Mouse (Mus musculus) CD4-positive, CD25-positive, alpha-beta regulatory T cell, adult 4 months (primary cell): Measurements from ENCODE around the gene Gm45713. TPM values are rescaled to one million over a fixed set of nuclear protein-coding genes. Genes with fewer than 3 reads are reported as not detected.

Source experiments
- ATAC-seq: one replicate; pipeline ENCODE4 v1.8.0; 2017
- polyA plus RNA-seq, 2 experiments: library from polyadenylated mRNA; unstranded; fragments of 100-300 nt; shearing (Covaris generic); gene quantifications; one replicate each; pipeline ENCODE4 v1.2.1; 2017

Gm45713 gene
- polyA plus RNA-seq, 2 experiments from 2014 or later = not detected

- ATAC-seq = no peak
These were observed 43.1 kb downstream of the Gm45713 start for GRCm38 (mm10) chr7:45092828-45093515.

GRCm38 (mm10) chr7:45092048-45092447 is 44.0 kb downstream of the Gm45713 start, which contains the start of gene Rcn3:
Gene Rcn3 (minus strand): TSS chr7:45092221.
- ATAC-seq = no peak

- ATAC-seq = no peak
These were observed 44.7 kb downstream of the Gm45713 start for GRCm38 (mm10) chr7:45091001-45091990.

- ATAC-seq = peak; percentile 59
These were observed 45.6 kb downstream of the Gm45713 start for GRCm38 (mm10) chr7:45090251-45090977.

GRCm38 (mm10) chr7:45088597-45088996 is 47.4 kb downstream of the Gm45713 start:
- ATAC-seq = no peak

GRCm38 (mm10) chr7:45086084-45086483 is 49.9 kb downstream of the Gm45713 start:
- no peak for ATAC-seq

GRCm38 (mm10) chr7:45083300-45083890 is 52.6 kb downstream of the Gm45713 start:
- peak; percentile 53 for ATAC-seq

- ATAC-seq = peak; percentile 76
These were observed 53.4 kb downstream of the Gm45713 start for GRCm38 (mm10) chr7:45082401-45083299.

- ATAC-seq = no peak
These were observed 55.0 kb downstream of the Gm45713 start for GRCm38 (mm10) chr7:45081016-45081415.

GRCm38 (mm10) chr7:45079856-45080255 is 56.2 kb downstream of the Gm45713 start:
- ATAC-seq = peak; percentile 57

GRCm38 (mm10) chr7:45078513-45078912 is 57.5 kb downstream of the Gm45713 start:
- no peak for ATAC-seq

GRCm38 (mm10) chr7:45077829-45078228 is 58.2 kb downstream of the Gm45713 start:
- ATAC-seq = no peak

GRCm38 (mm10) chr7:45077322-45077721 is 58.7 kb downstream of the Gm45713 start:
- ATAC-seq = no peak

GRCm38 (mm10) chr7:45076501-45076900 is 59.5 kb downstream of the Gm45713 start:
- no peak for ATAC-seq

Other genes with a start within 250 kb of the Gm45713 start
- gene Med25, start 243.5 kb downstream of the Gm45713 start, polyA plus RNA-seq = 10 to 100 TPM in 1 of 2 experiments, 1 to 10 TPM in 1; 9.1 to 10.9 TPM
- 10 to 100 TPM in 1 of 2 experiments, 1 to 10 TPM in 1; 9.2 to 17.5 TPM for gene Fuz, start 240.2 kb downstream of the Gm45713 start, polyA plus RNA-seq
- gene Ap2a1, start 206.7 kb downstream of the Gm45713 start, polyA plus RNA-seq = 1 to 10 TPM; 6.2 to 7.4 TPM
- gene Tsks, start 193.0 kb downstream of the Gm45713 start, polyA plus RNA-seq = not detected
- under 1 TPM; 0.36 to 0.92 TPM for gene Cpt1c, start 161.4 kb downstream of the Gm45713 start, polyA plus RNA-seq
- gene Prmt1, start 149.7 kb downstream of the Gm45713 start, polyA plus RNA-seq = 100 to 1,000 TPM in 1 of 2 experiments, 10 to 100 TPM in 1; 39.7 to 114 TPM
- 100 to 1,000 TPM; 117 to 147 TPM for gene Irf3, start 138.6 kb downstream of the Gm45713 start, polyA plus RNA-seq
- 10 to 100 TPM; 23.6 to 30.1 TPM for gene Bcl2l12, start 137.5 kb downstream of the Gm45713 start, polyA plus RNA-seq
- 1 to 10 TPM; 7.0 to 9.3 TPM for gene Scaf1, start 119.9 kb downstream of the Gm45713 start, polyA plus RNA-seq
- 1 to 10 TPM; 2.0 to 3.9 TPM for gene Rras, start 118.3 kb downstream of the Gm45713 start, polyA plus RNA-seq
- 10 to 100 TPM; 10.8 to 10.9 TPM for gene Prr12, start 83.3 kb downstream of the Gm45713 start, polyA plus RNA-seq
- 100 to 1,000 TPM; 158 to 199 TPM for gene Nosip, start 73.8 kb downstream of the Gm45713 start, polyA plus RNA-seq
- 1 to 10 TPM; 1.7 to 2.8 TPM for gene Prrg2, start 73.6 kb downstream of the Gm45713 start, polyA plus RNA-seq
- 10 to 100 TPM in 1 of 2 experiments, 1 to 10 TPM in 1; 7.6 to 66.3 TPM for gene Rcn3, start 44.0 kb downstream of the Gm45713 start, polyA plus RNA-seq
- 1 to 10 TPM; 2.3 to 3.8 TPM for gene Fcgrt, start 32.4 kb downstream of the Gm45713 start, polyA plus RNA-seq
- gene Rps11, start 11.8 kb downstream of the Gm45713 start, polyA plus RNA-seq = 1,000 to 10,000 TPM; 3,755 to 5,441 TPM
- gene Rpl13a, start 7.5 kb downstream of the Gm45713 start, polyA plus RNA-seq = 1,000 to 10,000 TPM; 5,632 to 7,602 TPM
- 10 to 100 TPM; 89.0 to 91.7 TPM for gene Flt3l, start 201 bp upstream of the Gm45713 start, polyA plus RNA-seq
- 10 to 100 TPM; 40.4 to 50.6 TPM for gene Pih1d1, start 18.1 kb upstream of the Gm45713 start, polyA plus RNA-seq
- 10 to 100 TPM; 16.5 to 27.2 TPM for gene Aldh16a1, start 18.4 kb upstream of the Gm45713 start, polyA plus RNA-seq
- gene Slc17a7, start 27.7 kb upstream of the Gm45713 start, polyA plus RNA-seq = not detected
- not detected for gene Gfy, start 43.3 kb upstream of the Gm45713 start, polyA plus RNA-seq
- gene Pth2, start 44.8 kb upstream of the Gm45713 start, polyA plus RNA-seq = not detected
- gene Ccdc155, start 68.7 kb upstream of the Gm45713 start, polyA plus RNA-seq = not detected
- gene Dkkl1, start 75.9 kb upstream of the Gm45713 start, polyA plus RNA-seq = 10 to 100 TPM; 16.1 to 22.9 TPM
- gene Tead2, start 79.5 kb upstream of the Gm45713 start, polyA plus RNA-seq = 1 to 10 TPM; 4.5 to 5.4 TPM
- 100 to 1,000 TPM; 473 to 666 TPM for gene Cd37, start 102.9 kb upstream of the Gm45713 start, polyA plus RNA-seq
- not detected for gene Slc6a16, start 104.9 kb upstream of the Gm45713 start, polyA plus RNA-seq
- gene Slc6a21, start 141.3 kb upstream of the Gm45713 start, polyA plus RNA-seq = not detected
- gene Trpm4, start 197.5 kb upstream of the Gm45713 start, polyA plus RNA-seq = 10 to 100 TPM; 11.7 to 15.9 TPM
- gene Hrc, start 199.1 kb upstream of the Gm45713 start, polyA plus RNA-seq = not detected
- not detected for gene Ppfia3, start 230.8 kb upstream of the Gm45713 start, polyA plus RNA-seq
- not detected for gene Lin7b, start 234.4 kb upstream of the Gm45713 start, polyA plus RNA-seq